Mouse (Mus musculus) small intestine, adult 2 months (tissue): ENCODE data around the gene Pcna. TPM values are rescaled to one million over a fixed set of nuclear protein-coding genes. Genes with fewer than 3 reads are reported as not detected.
A peak's percentile ranks its signal among the peaks of the same experiment; 100 is the strongest.
"Not testable (repeated sequence)": the region's sequence is repeated elsewhere in the genome, so short reads cannot be mapped to it uniquely, and the experiment has no call there.

ENCODE experiments used
- H3K27ac ChIP-seq: fragments of 200-500 bp; 2 replicates; pipeline ENCODE4 v1.5.1; 2012; ENCODE audit warnings: low read depth, low read length, control low read depth, inconsistent platforms; ENCODE audit not compliant: insufficient read depth
- H3K27me3 ChIP-seq: fragments of 200-500 bp; 2 replicates; pipeline ENCODE4 v1.6.1; 2012; ENCODE audit warnings: mild to moderate bottlenecking, moderate library complexity, low read length, inconsistent platforms; ENCODE audit not compliant: control insufficient read depth, insufficient read depth
- H3K36me3 ChIP-seq: fragments of 200-500 bp; 2 replicates; pipeline ENCODE4 v1.6.1; 2012; ENCODE audit warnings: mild to moderate bottlenecking, low read length, control low read depth, inconsistent platforms; ENCODE audit not compliant: control insufficient read depth, insufficient read depth
- H3K4me1 ChIP-seq: fragments of 200-500 bp; 2 replicates; pipeline ENCODE4 v1.6.1; 2012; ENCODE audit warnings: low read length, inconsistent platforms, mixed read lengths; ENCODE audit not compliant: control insufficient read depth, insufficient read depth, insufficient read length
- H3K4me3 ChIP-seq: fragments of 200-500 bp; 2 replicates; pipeline ENCODE4 v1.5.1; 2012; ENCODE audit warnings: low read depth, mild to moderate bottlenecking, control low read depth, inconsistent platforms, low read length, moderate library complexity
- CTCF ChIP-seq: fragments of 200-500 bp; IDR thresholded peaks from 2 replicates; pipeline ENCODE4 v1.5.1; 2012; ENCODE audit warnings: low read depth, mild to moderate bottlenecking, control low read depth, inconsistent platforms, low read length, moderate library complexity, mixed read lengths; ENCODE audit not compliant: insufficient replicate concordance, insufficient read length; ENCODE audit errors: extremely low read depth
- POLR2A ChIP-seq: fragments of 200-500 bp; IDR thresholded peaks from 2 replicates; pipeline ENCODE4 v1.6.1; 2012; ENCODE audit warnings: low read depth, mild to moderate bottlenecking, control low read depth, inconsistent platforms, low read length, moderate library complexity
- WGBS: fragments of 180-500 bp; shearing (Covaris S2); methylation state at CpG from one replicate; pipeline ENCODE4 v1.1.7; 2018; 5-methylcytosine and 5-hydroxymethylcytosine counted together
- polyA plus RNA-seq: library from polyadenylated mRNA; depleted of rRNA; stranded (reverse); fragments of >200 nt; gene quantifications from 2 replicates; pipeline ENCODE4 v1.2.3, GENCODE M21; 2012

The Pcna gene
- polyA plus RNA-seq, 1 experiment: 54.9 TPM

DNA sequence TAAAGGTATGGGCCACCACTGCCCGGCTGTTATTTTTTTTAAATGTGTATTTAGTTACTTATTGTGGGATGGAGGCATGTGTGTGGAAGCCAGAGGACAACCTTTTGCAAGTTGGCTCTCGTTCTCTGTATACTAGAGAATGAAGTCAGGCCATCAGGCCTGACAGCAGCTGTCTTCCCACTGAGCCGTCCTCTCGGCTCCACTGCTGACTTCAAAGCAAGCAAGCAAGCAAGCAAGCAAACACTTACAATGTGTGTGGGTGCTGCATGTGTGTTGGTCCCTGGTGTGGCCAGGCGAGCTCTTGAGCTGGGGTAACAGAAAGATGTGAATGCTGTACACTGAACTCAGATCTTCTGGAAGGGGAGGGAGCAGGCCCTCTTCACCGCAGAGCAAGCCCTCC, 37.7 kb upstream of the Pcna start:
- WGBS: 74% methylated on average over 6 of the region's 6 CpGs
- TF ChIP-seq CTCF (no peak), POLR2A (no peak)
- H3K4me3 ChIP-seq: no peak overlapping the region
- no peaks in the 10 kb centered on the region for H3K27me3 ChIP-seq
- H3K27ac ChIP-seq: 0 out of 2 replicates have a peak overlapping the region, but pooled peaks have one; percentile 1
- H3K4me1 ChIP-seq: peaks cover 9% of the 10 kb centered on the region; the same call in 1 of the 2 replicates
- H3K36me3 ChIP-seq: peaks cover 18% of the 10 kb centered on the region

DNA sequence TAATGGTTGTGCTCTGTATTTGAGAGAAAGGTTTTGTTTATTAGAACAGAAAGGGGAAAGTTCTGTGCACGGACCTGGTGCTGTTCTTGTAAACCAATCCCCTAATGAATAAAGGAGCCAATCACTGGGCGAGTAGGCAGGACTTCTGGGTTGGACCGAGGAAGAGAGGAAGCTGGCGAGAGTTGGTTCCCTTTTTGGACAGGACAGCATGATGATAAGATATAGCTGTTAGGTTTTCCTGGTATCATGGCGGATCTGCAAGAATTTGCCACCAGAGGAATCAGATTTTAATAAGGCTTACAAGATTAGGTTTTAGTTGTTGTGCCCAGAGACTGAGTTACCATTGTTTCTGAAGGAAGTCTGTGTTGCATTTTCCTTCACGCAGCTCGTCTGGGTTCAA, 36.1 kb upstream of the Pcna start:
- H3K27me3 ChIP-seq, H3K36me3 ChIP-seq, H3K4me3 ChIP-seq, H3K27ac ChIP-seq: not testable (repeated sequence)
- peaks cover 15% of the 10 kb centered on the region; the same call in 1 of the 2 replicates for H3K4me1 ChIP-seq
- WGBS: 32% methylated on average over 5 of the region's 7 CpGs

DNA sequence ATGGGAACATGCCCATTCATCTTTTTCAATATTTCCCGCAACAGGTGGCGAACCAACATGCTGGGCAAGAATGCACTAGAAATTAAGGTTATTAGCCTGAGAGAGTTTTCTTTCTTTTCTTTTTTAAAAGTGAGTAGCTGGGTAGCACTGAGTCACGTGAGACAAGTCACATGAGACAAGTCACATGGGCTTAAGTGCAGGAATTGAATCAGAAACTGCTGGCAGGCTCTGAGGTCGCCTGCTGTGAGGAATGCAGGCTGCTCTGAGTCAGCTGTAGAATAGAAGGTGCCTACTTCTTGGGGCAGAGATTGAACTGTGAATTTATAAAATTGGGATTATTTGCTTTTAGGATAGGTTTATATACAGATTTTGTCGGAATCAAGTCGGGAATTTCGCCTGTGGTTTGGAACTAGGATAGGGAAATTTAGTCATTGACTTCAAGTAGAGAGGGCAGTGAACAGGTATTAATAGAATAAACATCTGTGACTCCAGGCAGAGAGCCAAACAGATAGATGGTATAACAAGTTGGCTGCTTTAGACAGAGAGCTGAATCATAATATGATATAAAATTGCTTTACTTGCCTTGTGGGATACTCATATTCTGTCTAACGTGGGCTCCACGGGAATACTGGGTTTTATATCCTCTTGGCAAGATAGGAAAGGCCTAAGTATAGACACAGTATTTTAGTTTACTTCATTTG, 33.4 kb upstream of the Pcna start:
- peaks cover 22% of the 10 kb centered on the region; the same call in 1 of the 2 replicates for H3K4me1 ChIP-seq
- H3K4me3 ChIP-seq: no peak overlapping the region
- H3K27ac ChIP-seq: no peak overlapping the region
- no peaks in the 10 kb centered on the region for H3K36me3 ChIP-seq
- 46% methylated on average over 9 of the region's 9 CpGs for WGBS
- no peak for TF ChIP-seq POLR2A
- no peak for TF ChIP-seq CTCF
- H3K27me3 ChIP-seq: no peaks in the 10 kb centered on the region

DNA sequence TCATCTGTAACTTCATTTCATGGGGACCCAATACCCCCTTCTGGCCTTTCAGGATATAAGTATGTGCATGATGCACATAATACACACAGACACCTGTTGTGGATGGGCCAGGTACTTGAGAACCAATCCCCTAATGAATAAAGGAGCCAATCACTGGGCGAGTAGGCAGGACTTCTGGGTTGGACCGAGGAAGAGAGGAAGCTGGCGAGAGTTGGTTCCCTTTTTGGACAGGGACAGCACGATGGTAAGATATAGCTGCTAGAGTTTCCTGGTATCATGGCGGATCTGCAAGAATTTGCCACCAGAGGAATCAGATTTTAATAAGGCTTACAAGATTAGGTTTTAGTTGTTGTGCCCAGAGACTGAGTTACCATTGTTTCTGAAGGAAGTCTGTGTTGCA, 32.6 kb upstream of the Pcna start:
- peak overlapping the region; percentile 30; the same call in 1 of the 2 replicates for H3K27ac ChIP-seq
- peaks cover 19% of the 10 kb centered on the region; the same call in 1 of the 2 replicates for H3K4me1 ChIP-seq
- H3K36me3 ChIP-seq, H3K4me3 ChIP-seq, H3K27me3 ChIP-seq: not testable (repeated sequence)
- 84% methylated on average over 5 of the region's 5 CpGs for WGBS

DNA sequence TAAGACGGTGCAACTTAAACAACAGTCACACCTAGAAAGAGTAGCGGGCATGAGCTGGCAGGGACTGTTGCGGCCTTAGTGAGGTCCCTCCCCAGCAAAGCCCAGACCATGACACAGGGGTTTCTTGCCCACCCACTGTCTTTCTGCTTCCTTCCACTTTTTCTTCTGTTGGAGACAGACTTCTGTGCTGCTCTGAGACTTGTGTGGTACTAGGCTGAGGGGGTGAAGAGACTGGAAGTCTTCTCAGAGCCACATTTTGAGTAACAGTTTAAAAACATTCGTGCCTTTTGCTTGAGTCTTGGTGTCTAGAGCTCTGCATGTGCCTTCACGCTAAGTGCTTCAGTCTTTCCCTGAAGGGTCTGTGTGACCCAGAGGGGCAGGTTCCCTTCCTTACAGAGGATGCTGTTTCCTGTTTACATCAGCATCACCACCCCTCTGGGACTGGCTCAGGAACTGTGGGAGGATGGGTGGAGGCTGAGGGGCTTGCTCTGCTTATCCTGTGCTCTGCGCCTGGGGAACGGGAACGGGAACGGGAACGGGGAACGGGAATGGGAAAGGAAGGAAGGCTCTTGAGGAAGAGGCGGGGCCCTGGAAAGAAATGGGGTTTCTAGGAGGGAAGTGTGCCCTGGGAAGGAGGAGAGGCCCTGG, 31.5 kb upstream of the Pcna start:
- WGBS: 69% methylated on average over 12 of the region's 12 CpGs
- H3K4me1 ChIP-seq: peaks cover 16% of the 10 kb centered on the region; the same call in 1 of the 2 replicates
- H3K36me3 ChIP-seq: peaks cover 1% of the 10 kb centered on the region; the same call in 1 of the 2 replicates
- H3K27me3 ChIP-seq: no peaks in the 10 kb centered on the region
- TF ChIP-seq CTCF (no peak), POLR2A (no peak)
- H3K4me3 ChIP-seq: no peak overlapping the region
- peak overlapping the region; percentile 30 for H3K27ac ChIP-seq

DNA sequence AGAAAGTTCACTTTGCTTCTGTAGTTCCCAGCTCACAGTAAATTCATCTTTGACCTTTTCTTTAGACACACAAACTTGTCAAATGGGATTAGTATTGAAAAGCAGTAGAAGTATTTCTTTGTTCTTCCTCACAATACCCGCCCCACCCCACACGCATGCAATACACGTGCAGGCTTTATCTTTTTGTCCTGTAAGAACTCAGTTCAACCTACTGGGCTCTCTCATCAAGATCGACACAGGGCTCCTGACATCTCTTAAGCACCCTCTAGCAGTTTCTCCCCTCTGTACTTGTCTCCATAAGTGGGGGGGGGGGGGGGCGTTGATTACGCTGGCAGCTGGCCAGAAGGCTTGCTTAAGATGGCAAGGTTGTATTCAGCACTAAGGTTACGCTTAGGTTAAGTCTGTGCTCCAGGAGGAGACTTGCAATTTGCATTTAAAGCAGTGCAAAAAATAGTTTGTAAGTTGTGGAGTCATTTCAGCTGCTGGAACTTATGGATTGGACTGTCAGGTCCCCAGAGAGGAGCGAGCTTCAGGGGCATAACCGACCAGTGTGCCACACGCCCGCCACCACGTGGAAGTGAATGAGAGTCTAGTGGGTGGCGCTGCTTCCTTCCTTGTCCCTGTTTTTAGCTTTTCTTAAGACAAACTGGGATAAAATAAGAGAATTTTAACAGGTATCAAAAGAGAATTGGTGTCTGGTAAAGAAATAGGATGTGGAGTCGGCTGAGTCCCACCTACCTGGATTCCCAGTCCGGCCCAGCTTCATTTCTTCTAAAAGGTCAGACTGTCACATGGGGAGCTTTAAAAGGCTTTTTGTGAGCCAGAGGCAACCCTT, 30.3 kb upstream of the Pcna start:
- Histone ChIP-seq H3K36me3 (peaks cover 2% of the 10 kb centered on the region; the same call in 1 of the 2 replicates), H3K4me3 (no peak overlapping the region), H3K4me1 (peaks cover 16% of the 10 kb centered on the region; the same call in 1 of the 2 replicates), H3K27me3 (no peaks in the 10 kb centered on the region), H3K27ac (peak overlapping the region; percentile 19)
- WGBS: 50% methylated on average over 15 of the region's 15 CpGs
- TF ChIP-seq POLR2A (no peak), CTCF (no peak)

DNA sequence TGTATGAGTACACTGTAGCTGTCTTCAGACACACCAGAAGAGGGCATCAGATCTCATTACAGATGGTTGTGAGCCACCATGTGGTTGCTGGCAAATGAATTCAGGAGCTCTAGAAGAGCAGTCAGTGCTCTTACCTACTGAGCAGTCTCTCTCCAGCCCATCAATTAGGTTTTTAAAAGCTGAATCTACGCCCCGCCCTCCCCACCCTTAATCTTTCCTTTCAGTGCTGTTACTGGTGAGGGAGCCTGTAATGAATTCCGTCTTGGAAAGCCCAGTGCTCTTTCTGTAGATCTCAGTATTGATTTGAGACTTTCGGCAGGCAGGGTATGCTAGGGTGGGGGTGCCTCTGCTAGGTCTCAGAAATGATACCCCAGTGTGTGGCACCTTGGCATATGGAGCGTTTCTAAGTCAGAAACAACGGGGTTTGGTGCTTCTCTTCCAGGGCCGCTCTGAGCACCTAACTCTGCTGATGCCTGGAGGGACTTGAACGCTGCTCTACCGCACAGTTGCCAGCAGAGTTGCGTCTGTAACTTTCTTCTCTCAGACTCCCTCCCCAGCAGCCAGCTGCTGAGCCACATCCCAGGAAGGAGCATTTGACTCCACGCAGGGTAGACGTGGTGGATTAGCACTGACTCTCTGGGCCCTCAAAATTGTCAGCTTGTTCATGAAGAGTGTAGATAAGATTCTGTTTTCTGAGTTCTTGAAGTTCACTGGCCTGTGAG, 29.5 kb upstream of the Pcna start:
- WGBS: 31% methylated on average over 12 of the region's 12 CpGs
- H3K4me1 ChIP-seq: peaks cover 16% of the 10 kb centered on the region; the same call in 1 of the 2 replicates
- TF ChIP-seq CTCF: no peak
- no peak for TF ChIP-seq POLR2A
- H3K27me3 ChIP-seq: no peaks in the 10 kb centered on the region
- H3K36me3 ChIP-seq: peaks cover 3% of the 10 kb centered on the region; the same call in 1 of the 2 replicates
- no peak overlapping the region for H3K4me3 ChIP-seq
- H3K27ac ChIP-seq: peak overlapping the region; percentile 19
